ENCODE assay signal across 8 mouse cellular contexts in genomic region chr6:7692884-7693585, GRCm38 (mm10). TPM values are rescaled to one million over a fixed set of nuclear protein-coding genes. Genes with fewer than 3 reads are reported as not detected.
A peak's percentile ranks its signal among the peaks of the same experiment; 100 is the strongest.
DNase-seq lines count a peak whose midpoint lies in the region; ATAC-seq and TF ChIP-seq lines count a peak whose summit lies in the region.

Asns (minus strand) TSS chr6:7693254.

- peak within 1 kb of the TSS; percentile 84 for H3K4me2 ChIP-seq in embryonic facial prominence, embryonic 15.5 days (replicated peaks)
- peak within 1 kb of the TSS; percentile 96 for H3K4me2 ChIP-seq in kidney, embryonic 14.5 days (replicated peaks; ENCODE audit: low read depth, low read length)
- peak within 1 kb of the TSS; percentile 92 for H3K4me2 ChIP-seq in limb, embryonic 14.5 days (replicated peaks; ENCODE audit: low read depth, low read length, severe bottlenecking)
- peak within 1 kb of the TSS; percentile 71 for H3K4me2 ChIP-seq in midbrain, embryonic 16.5 days (ENCODE audit: low read length)

- peak within 1 kb of the TSS; percentile 84 for H3K4me3 ChIP-seq in bone marrow macrophage, adult 2 months (ENCODE audit: insufficient read depth, low read length)
- H3K4me3 ChIP-seq in embryonic facial prominence, embryonic 15.5 days (replicated peaks), result peak within 1 kb of the TSS; percentile 68
- peak within 1 kb of the TSS; percentile 82 for H3K4me3 ChIP-seq in heart, embryonic 10.5 days
- peak within 1 kb of the TSS; percentile 65 for H3K4me3 ChIP-seq in kidney, embryonic 14.5 days (ENCODE audit: low read length)
- H3K4me3 ChIP-seq in limb, embryonic 14.5 days (replicated peaks; ENCODE audit: low read length), result peak within 1 kb of the TSS; percentile 72
- H3K4me3 ChIP-seq in midbrain, embryonic 16.5 days (ENCODE audit: low read depth, low read length), result peak within 1 kb of the TSS; percentile 79
- peak within 1 kb of the TSS; percentile 51; the same call in 1 of the 2 replicates for H3K4me3 ChIP-seq in spleen, adult 2 months (ENCODE audit: extremely low read depth, insufficient read depth, insufficient read length)

- no peak for TF ChIP-seq POLR2A in bone marrow macrophage, adult 2 months (IDR thresholded peaks at IDR 0.05; ENCODE audit: borderline replicate concordance, low read depth, low read length)
- no peak for TF ChIP-seq POLR2A in limb, embryonic 14.5 days (IDR thresholded peaks at IDR 0.05; ENCODE audit: borderline replicate concordance, extremely low read depth, insufficient read depth, insufficient read length)
- TF ChIP-seq POLR2A in spleen, adult 2 months (IDR thresholded peaks at IDR 0.05; ENCODE audit: low read depth, low read length), result no peak

- peak; percentile 86 for ATAC-seq in embryonic facial prominence, embryonic 15.5 days (ENCODE audit: insufficient number of reproducible peaks, low FRiP score, low TSS enrichment, low read depth)
- peak; percentile 98 for ATAC-seq in kidney, embryonic 14.5 days (ENCODE audit: low FRiP score, low TSS enrichment)
- peak; percentile 90 for ATAC-seq in limb, embryonic 14.5 days (ENCODE audit: low FRiP score, low read depth)
- peak; percentile 98 for ATAC-seq in midbrain, embryonic 16.5 days

- DNase-seq in A20 (ENCODE audit: low read depth, low spot score), result peak; percentile 92
- peak; percentile 95 for DNase-seq in heart, embryonic 10.5 days (ENCODE audit: low spot score)
- peak; percentile 68 for DNase-seq in limb, embryonic 14.5 days (ENCODE audit: low spot score)
- peak in 1 of 2 experiments; percentile 36 for DNase-seq in spleen, adult 2 months (ENCODE audit: low read depth in 1 of 2, low spot score in 2 of 2)

- under 1% methylated on average over 51 of the region's 51 CpGs for WGBS in embryonic facial prominence, embryonic 15.5 days
- WGBS in heart, embryonic 10.5 days, result under 1% methylated on average over 51 of the region's 51 CpGs
- 1% methylated on average over 51 of the region's 51 CpGs for WGBS in kidney, embryonic 14.5 days
- WGBS in limb, embryonic 14.5 days, result under 1% methylated on average over 50 of the region's 51 CpGs
- WGBS in midbrain, embryonic 16.5 days, result 0% methylated on average over 51 of the region's 51 CpGs
- 3% methylated on average over 51 of the region's 51 CpGs for whole genome bisulfite sequencing in spleen, adult 2 months

- peak within 1 kb of the TSS; percentile 44 for H3K9ac ChIP-seq in embryonic facial prominence, embryonic 15.5 days
- peak within 1 kb of the TSS; percentile 62 for H3K9ac ChIP-seq in kidney, embryonic 14.5 days (ENCODE audit: low read depth, low read length)
- peak within 1 kb of the TSS; percentile 70 for H3K9ac ChIP-seq in limb, embryonic 14.5 days (ENCODE audit: low read depth, low read length, severe bottlenecking)
- H3K9ac ChIP-seq in midbrain, embryonic 16.5 days (ENCODE audit: low read depth, low read length), result peak within 1 kb of the TSS; percentile 79

- H3K27ac ChIP-seq in bone marrow macrophage, adult 2 months (ENCODE audit: insufficient read depth, low read depth, low read length), result no peak within 1 kb of the TSS
- H3K27ac ChIP-seq in embryonic facial prominence, embryonic 15.5 days (replicated peaks), result no peak within 1 kb of the TSS
- peak within 1 kb of the TSS; percentile 91 for H3K27ac ChIP-seq in heart, embryonic 10.5 days
- H3K27ac ChIP-seq in kidney, embryonic 14.5 days (ENCODE audit: low read depth, low read length), result no peak within 1 kb of the TSS
- 0 out of 2 replicates have a peak within 1 kb of the TSS, but pooled peaks have one; percentile 26 for H3K27ac ChIP-seq in limb, embryonic 14.5 days (replicated peaks; ENCODE audit: low read depth, low read length)
- H3K27ac ChIP-seq in midbrain, embryonic 16.5 days (ENCODE audit: low read length), result peak within 1 kb of the TSS; percentile 81
- no peak within 1 kb of the TSS for H3K27ac ChIP-seq in spleen, adult 2 months (ENCODE audit: insufficient read depth, low read length)

- H3K27me3 ChIP-seq in embryonic facial prominence, embryonic 15.5 days, result no peaks in the 10 kb centered on the region
- no peaks in the 10 kb centered on the region for H3K27me3 ChIP-seq in heart, embryonic 10.5 days (ENCODE audit: insufficient read depth, poor library complexity, severe bottlenecking)
- no peaks in the 10 kb centered on the region; the same call in 1 of the 2 replicates for H3K27me3 ChIP-seq in kidney, embryonic 14.5 days (ENCODE audit: control insufficient read depth, insufficient read depth, low read length)
- H3K27me3 ChIP-seq in limb, embryonic 14.5 days (ENCODE audit: control insufficient read depth, insufficient read depth, low read length), result no peaks in the 10 kb centered on the region
- H3K27me3 ChIP-seq in midbrain, embryonic 16.5 days (ENCODE audit: control insufficient read depth, insufficient read depth, low read depth, low read length), result no peaks in the 10 kb centered on the region
- H3K27me3 ChIP-seq in spleen, adult 2 months (ENCODE audit: control insufficient read depth, insufficient read depth, low read length), result peaks cover 4% of the 10 kb centered on the region; the same call in 1 of the 2 replicates

- no peak for TF ChIP-seq CTCF in bone marrow macrophage, adult 2 months (IDR thresholded peaks at IDR 0.05; ENCODE audit: low read depth, low read length)
- TF ChIP-seq CTCF in spleen, adult 2 months (IDR thresholded peaks at IDR 0.05; ENCODE audit: extremely low read depth, insufficient read depth, insufficient read length, insufficient replicate concordance), result no peak

- H3K36me3 ChIP-seq in embryonic facial prominence, embryonic 15.5 days, result no peaks in the 10 kb centered on the region
- H3K36me3 ChIP-seq in heart, embryonic 10.5 days, result no peaks in the 10 kb centered on the region
- no peaks in the 10 kb centered on the region for H3K36me3 ChIP-seq in kidney, embryonic 14.5 days (ENCODE audit: control insufficient read depth, insufficient read depth, low read length)
- no peaks in the 10 kb centered on the region for H3K36me3 ChIP-seq in limb, embryonic 14.5 days (ENCODE audit: control insufficient read depth, insufficient read depth, low read length)
- no peaks in the 10 kb centered on the region for H3K36me3 ChIP-seq in midbrain, embryonic 16.5 days (ENCODE audit: control insufficient read depth, insufficient read depth, low read length)
- H3K36me3 ChIP-seq in spleen, adult 2 months (ENCODE audit: control insufficient read depth, insufficient read depth, low read length), result no peaks in the 10 kb centered on the region

- peaks cover 11% of the 10 kb centered on the region for H3K4me1 ChIP-seq in bone marrow macrophage, adult 2 months (ENCODE audit: control insufficient read depth, insufficient read depth, low read length)
- H3K4me1 ChIP-seq in embryonic facial prominence, embryonic 15.5 days, result 0 out of 2 replicates have a peak, but pooled peaks cover 3% of the 10 kb centered on the region
- H3K4me1 ChIP-seq in heart, embryonic 10.5 days, result no peaks in the 10 kb centered on the region
- H3K4me1 ChIP-seq in kidney, embryonic 14.5 days (ENCODE audit: control insufficient read depth, insufficient read depth, low read length), result no peaks in the 10 kb centered on the region
- H3K4me1 ChIP-seq in limb, embryonic 14.5 days (ENCODE audit: control insufficient read depth, insufficient read depth, low read length), result peaks cover 2% of the 10 kb centered on the region; the same call in 1 of the 2 replicates
- peaks cover 6% of the 10 kb centered on the region for H3K4me1 ChIP-seq in midbrain, embryonic 16.5 days (ENCODE audit: control insufficient read depth, insufficient read depth, low read length)
- 0 out of 2 replicates have a peak, but pooled peaks cover 6% of the 10 kb centered on the region for H3K4me1 ChIP-seq in spleen, adult 2 months (ENCODE audit: control insufficient read depth, insufficient read depth, insufficient read length)

- H3K9me3 ChIP-seq in embryonic facial prominence, embryonic 15.5 days (replicated peaks), result no peaks in the 10 kb centered on the region
- H3K9me3 ChIP-seq in heart, embryonic 10.5 days, result no peaks in the 10 kb centered on the region
- H3K9me3 ChIP-seq in kidney, embryonic 14.5 days (ENCODE audit: control insufficient read depth, low read length), result no peaks in the 10 kb centered on the region
- H3K9me3 ChIP-seq in limb, embryonic 14.5 days (ENCODE audit: control insufficient read depth, low read length), result no peaks in the 10 kb centered on the region
- H3K9me3 ChIP-seq in midbrain, embryonic 16.5 days (replicated peaks; ENCODE audit: control insufficient read depth, low read length, poor library complexity, severe bottlenecking), result no peaks in the 10 kb centered on the region

RNA-seq across cellular contexts. Expression of gene Asns, which starts in this region (rescaled TPM):
- 9.3 and 9.6 TPM in 2 replicates for polyA plus RNA-seq in bone marrow macrophage, adult 2 months (2012; ENCODE audit: insufficient read depth, insufficient read length, missing spikeins)
- 42.7 and 43.3 TPM in 2 replicates for polyA plus RNA-seq in embryonic facial prominence, embryonic 15.5 days (2015; fragmentation: Nextera tagmentation; extraction: Ambion mirVana)
- polyA plus RNA-seq in heart, embryonic 10.5 days (2016; fragmentation: Nextera tagmentation; extraction: Ambion mirVana), result 65.5 and 84.5 TPM in 2 replicates
- 31.2 and 34.8 TPM in 2 replicates for polyA plus RNA-seq in kidney, embryonic 14.5 days (2014; fragmentation: Nextera tagmentation; extraction: Ambion mirVana)
- 25.2 and 28.7 TPM in 2 replicates for polyA plus RNA-seq in limb, embryonic 14.5 days (2012; rRNA removed)
- polyA plus RNA-seq in limb, embryonic 14.5 days (2014; fragmentation: Nextera tagmentation; extraction: Ambion mirVana), result 53.9 and 56.0 TPM in 2 replicates
- polyA plus RNA-seq in midbrain, embryonic 16.5 days (2015; fragmentation: Nextera tagmentation; extraction: Ambion mirVana), result 104 and 114 TPM in 2 replicates
- 8.2 and 9.4 TPM in 2 replicates for polyA plus RNA-seq in spleen, adult 2 months (2012; rRNA removed)

Comparison
In these comparisons a context has a peak if more than half of its experiments do, and no peak if none do; other contexts are left out.
1. H3K27ac ChIP-seq: peak in heart, embryonic 10.5 days (single experiment), limb, embryonic 14.5 days (single experiment) and midbrain, embryonic 16.5 days (single experiment); none in bone marrow macrophage, adult 2 months (single experiment), embryonic facial prominence, embryonic 15.5 days (single experiment), kidney, embryonic 14.5 days (single experiment) and spleen, adult 2 months (single experiment).
2. Peak in every context shown above with its lines, with median percentiles within 50 percentile points of each other: H3K4me3 ChIP-seq, ATAC-seq, H3K4me2 ChIP-seq and H3K9ac ChIP-seq.